ENCODE assay signal across 10 mouse cellular contexts in genomic region chr7:119847396-119847795, GRCm38 (mm10).
"Had no signal": no experiment of that assay in that cellular context is flagged by ENCODE, and none has a peak within 500 bp of the region (broad histone marks: within the 10 kb centered on the region; RNA-seq: fewer than 3 reads in every experiment).

No protein-coding gene starts in this region.

- ATAC-seq: intestine, postnatal 0 days; liver, embryonic 12.5 days; midbrain, embryonic 13.5 days had no signal

- DNase-seq: lung, postnatal 14 days; right cerebral cortex, postnatal 14 days; thymus, postnatal 36 days had no signal

- H3K9ac ChIP-seq: liver, embryonic 12.5 days; lung, embryonic 15.5 days; midbrain, embryonic 13.5 days had no signal

- H3K27ac ChIP-seq: left cerebral cortex, adult 2 months; limb, embryonic 10.5 days; liver, embryonic 12.5 days; lung, embryonic 15.5 days; macrophage; midbrain, embryonic 13.5 days had no signal

- H3K4me2 ChIP-seq: liver, embryonic 12.5 days; lung, embryonic 15.5 days; midbrain, embryonic 13.5 days had no signal

- H3K4me1 ChIP-seq: limb, embryonic 10.5 days; lung, embryonic 15.5 days; midbrain, embryonic 13.5 days had no signal

- H3K9me3 ChIP-seq: limb, embryonic 10.5 days; liver, embryonic 12.5 days; lung, embryonic 15.5 days; midbrain, embryonic 13.5 days had no signal

- H3K4me3 ChIP-seq: left cerebral cortex, adult 2 months; limb, embryonic 10.5 days; liver, embryonic 12.5 days; lung, embryonic 15.5 days; midbrain, embryonic 13.5 days had no signal

- H3K27me3 ChIP-seq: liver, embryonic 12.5 days; lung, embryonic 15.5 days; midbrain, embryonic 13.5 days had no signal
